Mouse (Mus musculus) megakaryocyte, adult 5-6 weeks (primary cell): ENCODE data around the gene Chchd3. TPM values are rescaled to one million over a fixed set of nuclear protein-coding genes. Genes with fewer than 3 reads are reported as not detected.

Experiments used
- ATAC-seq: 2 replicates; pipeline ENCODE4 v1.8.0; 2016; ENCODE audit warnings: mild to moderate bottlenecking, inconsistent platforms; ENCODE audit not compliant: poor library complexity, severe bottlenecking
- total RNA-seq, 2 experiments: library from RNA; stranded (forward) in 1 of 2; stranded (reverse) in 1 of 2; fragments of 153-499, 151-499 nt in 1 of 2; fragments of 221-1000, 200-1000 nt in 1 of 2; gene quantifications; 2 replicates each; pipeline versions ENCODE4 v1.2.3 to v1.2.4; 2015 to 2017

The Chchd3 gene
- total RNA-seq, 2 experiments from 2014 or later, result 62.2 to 113 TPM

- no peak for ATAC-seq
These were observed 122.4 kb downstream of the Chchd3 start for GRCm38 (mm10) chr6:32937643-32938042.

- ATAC-seq, result no peak
These were observed 123.3 kb downstream of the Chchd3 start for GRCm38 (mm10) chr6:32936794-32937193.

- no peak for ATAC-seq
These were observed 123.7 kb downstream of the Chchd3 start for GRCm38 (mm10) chr6:32936365-32936764.

- ATAC-seq, result no peak
These were observed 124.5 kb downstream of the Chchd3 start for GRCm38 (mm10) chr6:32935576-32935975.

- ATAC-seq, result no peak
These were observed 128.8 kb downstream of the Chchd3 start for GRCm38 (mm10) chr6:32931106-32931770.

GRCm38 (mm10) chr6:32922391-32922790, 137.7 kb downstream of the Chchd3 start:
- no peak for ATAC-seq

- no peak for ATAC-seq
These were observed 140.0 kb downstream of the Chchd3 start for GRCm38 (mm10) chr6:32920091-32920490.

- no peak for ATAC-seq
These were observed 149.4 kb downstream of the Chchd3 start for GRCm38 (mm10) chr6:32910692-32911091.

- no peak for ATAC-seq
These were observed 161.0 kb downstream of the Chchd3 start for GRCm38 (mm10) chr6:32899061-32899460.

- ATAC-seq, result no peak
These were observed 166.0 kb downstream of the Chchd3 start for GRCm38 (mm10) chr6:32894100-32894499.

- ATAC-seq, result no peak
These were observed 169.3 kb downstream of the Chchd3 start for GRCm38 (mm10) chr6:32890726-32891125.

- no peak for ATAC-seq
These were observed 171.0 kb downstream of the Chchd3 start for GRCm38 (mm10) chr6:32888894-32889529.

GRCm38 (mm10) chr6:32878586-32878985, 181.5 kb downstream of the Chchd3 start:
- ATAC-seq, result no peak

GRCm38 (mm10) chr6:32874176-32874575, 185.9 kb downstream of the Chchd3 start:
- no peak for ATAC-seq

GRCm38 (mm10) chr6:32872805-32873204, 187.3 kb downstream of the Chchd3 start:
- ATAC-seq, result no peak

GRCm38 (mm10) chr6:32850960-32851359, 209.1 kb downstream of the Chchd3 start:
- ATAC-seq, result no peak

- no peak for ATAC-seq
These were observed 211.1 kb downstream of the Chchd3 start for GRCm38 (mm10) chr6:32848974-32849373.

GRCm38 (mm10) chr6:32845463-32845862, 214.6 kb downstream of the Chchd3 start:
- ATAC-seq, result no peak

GRCm38 (mm10) chr6:32837939-32838301, 222.1 kb downstream of the Chchd3 start:
- no peak for ATAC-seq

- ATAC-seq, result no peak
These were observed 222.7 kb downstream of the Chchd3 start for GRCm38 (mm10) chr6:32837165-32837938.

GRCm38 (mm10) chr6:32823856-32824620, 236.0 kb downstream of the Chchd3 start:
- ATAC-seq, result no peak
